Mouse (Mus musculus) CH12F3 (cell line): ENCODE measurements at regions not wholly inside any gene's neighbourhood (a gene's known extent, or its start where the extent isn't known, plus 50 kb on each side); places are given as distances from the start of the nearest gene placed in this dataset.

ENCODE experiments used
- in situ Hi-C: fragments of 300-500 bp; cut with MboI; formaldehyde crosslinking; loops from 2 replicates; pipeline ENCODE4 v1.14.3; 2020; ENCODE audit warnings: low sequenced_read_pairs

GRCm38 (mm10) chr2:128428154-128428553 lies 162.9 kb upstream of the Spdye4c start:
- in situ Hi-C loops: no loop called here

- in situ Hi-C loops: no loop called here
Measured at GRCm38 (mm10) chr2:128428651-128429633, 162.1 kb upstream of the Spdye4c start.

GRCm38 (mm10) chr2:128429786-128430185 lies 161.2 kb upstream of the Spdye4c start:
- in situ Hi-C loops: no loop called here

GRCm38 (mm10) chr2:128430776-128431291 lies 160.2 kb upstream of the Spdye4c start:
- in situ Hi-C loops: no loop called here

GRCm38 (mm10) chr2:128431751-128432150 lies 159.3 kb upstream of the Spdye4c start:
- in situ Hi-C loops: no loop called here

GRCm38 (mm10) chr2:128432741-128433140 lies 158.3 kb upstream of the Spdye4c start:
- in situ Hi-C loops: no loop called here

- in situ Hi-C loops: no loop called here
Measured at GRCm38 (mm10) chr2:128433553-128434081, 157.4 kb upstream of the Spdye4c start.

GRCm38 (mm10) chr2:128434200-128434977 lies 156.6 kb upstream of the Spdye4c start:
- in situ Hi-C loops: no loop called here

GRCm38 (mm10) chr2:128436378-128436777 lies 154.6 kb upstream of the Spdye4c start:
- in situ Hi-C loops: no loop called here

GRCm38 (mm10) chr2:128437698-128438097 lies 153.3 kb upstream of the Spdye4c start:
- in situ Hi-C loops: no loop called here

- in situ Hi-C loops: no loop called here
Measured at GRCm38 (mm10) chr2:128438161-128438822, 152.7 kb upstream of the Spdye4c start.

- in situ Hi-C loops: no loop called here
Measured at GRCm38 (mm10) chr2:128438897-128439296, 152.1 kb upstream of the Spdye4c start.

- in situ Hi-C loops: no loop called here
Measured at GRCm38 (mm10) chr2:128444599-128445011, 146.4 kb upstream of the Spdye4c start.

- in situ Hi-C loops: no loop called here
Measured at GRCm38 (mm10) chr2:128445443-128445842, 145.6 kb upstream of the Spdye4c start.

- in situ Hi-C loops: no loop called here
Measured at GRCm38 (mm10) chr2:128449294-128449693, 141.7 kb upstream of the Spdye4c start.

- in situ Hi-C loops: no loop called here
Measured at GRCm38 (mm10) chr2:128450045-128450444, 141.0 kb upstream of the Spdye4c start.

- in situ Hi-C loops: no loop called here
Measured at GRCm38 (mm10) chr2:128451554-128452239, 139.3 kb upstream of the Spdye4c start.

- in situ Hi-C loops: no loop called here
Measured at GRCm38 (mm10) chr2:128452582-128452981, 138.4 kb upstream of the Spdye4c start.

- in situ Hi-C loops: no loop called here
Measured at GRCm38 (mm10) chr2:128454509-128454908, 136.5 kb upstream of the Spdye4c start.

GRCm38 (mm10) chr2:128457591-128458209 lies 133.3 kb upstream of the Spdye4c start:
- in situ Hi-C loops: no loop called here
